Mouse (Mus musculus) cortical plate, adult 2 months (tissue): ENCODE measurements around the gene Klk13.

Experiments used
- CTCF ChIP-seq: fragments of 200-500 bp; IDR thresholded peaks from 2 replicates; pipeline ENCODE4 v1.5.1; 2011; ENCODE audit warnings: mild to moderate bottlenecking, control low read depth, low read length; ENCODE audit not compliant: insufficient read depth; ENCODE audit errors: extremely low read depth
- POLR2A ChIP-seq: fragments of 200-500 bp; IDR thresholded peaks from 2 replicates; pipeline ENCODE4 v1.6.1; 2011; ENCODE audit warnings: mild to moderate bottlenecking, low read length, control low read depth; ENCODE audit not compliant: insufficient read depth; ENCODE audit errors: extremely low read depth

DNA sequence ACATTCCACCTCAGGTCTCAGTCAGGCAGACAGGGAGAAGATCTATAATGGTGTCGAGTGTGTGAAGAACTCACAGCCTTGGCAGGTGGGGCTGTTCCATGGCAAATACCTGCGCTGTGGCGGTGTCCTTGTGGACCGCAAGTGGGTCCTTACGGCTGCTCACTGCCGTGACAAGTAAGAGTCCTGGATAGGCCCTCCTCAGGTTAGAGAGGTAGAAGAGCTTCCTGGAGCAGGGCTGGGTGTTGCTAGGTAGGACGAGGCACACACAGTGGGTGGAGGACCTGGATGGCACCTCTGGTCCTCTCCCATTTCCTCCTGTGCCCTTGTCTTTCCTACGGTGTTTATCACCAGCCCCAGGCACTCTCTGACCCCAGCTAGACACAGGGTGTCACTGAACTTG, 57.3 kb downstream of the Klk13 start:
- no peak for TF ChIP-seq POLR2A
- TF ChIP-seq CTCF: no peak
